Mouse (Mus musculus): ENCODE results near the gene Dag1.
"Not testable (repeated sequence)": the region's sequence is repeated elsewhere in the genome, so short reads cannot be mapped to it uniquely, and the experiment has no call there.

The Dag1 gene

DNA sequence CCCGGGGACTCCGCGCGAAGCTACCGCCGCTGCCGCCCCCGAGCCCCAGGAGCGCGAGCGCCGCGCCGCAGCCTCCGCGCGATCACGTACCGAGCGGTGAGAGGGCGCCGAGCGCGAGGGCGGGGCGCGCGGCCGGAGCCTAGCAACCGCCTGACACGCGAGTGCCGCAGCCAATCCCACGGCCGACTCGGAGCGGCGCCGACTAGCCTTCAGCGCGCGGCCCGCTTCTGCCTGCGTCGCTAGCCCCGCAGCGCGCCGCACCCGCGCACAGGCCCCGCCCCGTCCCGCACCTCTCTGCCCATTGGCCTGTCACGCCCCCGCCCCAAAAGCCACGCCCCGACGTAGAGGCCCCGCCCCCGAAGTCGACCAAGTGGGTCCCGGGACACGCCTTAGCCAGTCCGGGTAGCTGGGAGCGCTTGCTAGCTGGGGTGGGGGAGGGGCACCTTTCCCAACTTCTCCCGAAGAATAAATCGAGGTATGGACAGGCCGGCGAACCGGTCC is at the start of gene Dag1:
Gene Dag1, minus strand, starts transcription at position 269 of the 501 bp plus-strand sequence.
- peak; percentile 96 to 98 for DNase-seq (ENCODE audit: low spot score in 2 of 2)

DNA sequence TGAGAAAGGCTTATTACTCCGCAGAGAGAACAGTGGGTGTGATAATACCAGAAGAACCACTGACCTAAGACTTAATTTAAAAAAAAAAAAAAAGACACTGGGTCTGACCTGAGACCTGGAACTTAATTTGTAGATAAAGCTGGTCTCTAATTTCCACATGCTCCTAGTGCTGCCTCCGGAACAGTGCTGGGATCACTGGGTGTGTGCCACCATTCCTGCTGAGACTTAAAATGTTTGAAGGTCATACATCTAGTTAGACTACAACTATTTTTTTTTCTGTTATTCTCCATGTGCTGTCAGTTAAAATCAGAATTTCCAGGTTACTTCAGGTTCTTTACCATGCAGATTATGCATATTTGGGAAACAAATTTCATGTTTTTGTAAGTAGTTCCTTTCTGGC is 44.4 kb upstream of the Dag1 start:
- no peak for DNase-seq (ENCODE audit: low spot score in 2 of 2)

- DNase-seq (ENCODE audit: low spot score in 2 of 2): no peak
Observed at GRCm38 (mm10) chr9:108307021-108307807, 43.5 kb upstream of the Dag1 start.

DNA sequence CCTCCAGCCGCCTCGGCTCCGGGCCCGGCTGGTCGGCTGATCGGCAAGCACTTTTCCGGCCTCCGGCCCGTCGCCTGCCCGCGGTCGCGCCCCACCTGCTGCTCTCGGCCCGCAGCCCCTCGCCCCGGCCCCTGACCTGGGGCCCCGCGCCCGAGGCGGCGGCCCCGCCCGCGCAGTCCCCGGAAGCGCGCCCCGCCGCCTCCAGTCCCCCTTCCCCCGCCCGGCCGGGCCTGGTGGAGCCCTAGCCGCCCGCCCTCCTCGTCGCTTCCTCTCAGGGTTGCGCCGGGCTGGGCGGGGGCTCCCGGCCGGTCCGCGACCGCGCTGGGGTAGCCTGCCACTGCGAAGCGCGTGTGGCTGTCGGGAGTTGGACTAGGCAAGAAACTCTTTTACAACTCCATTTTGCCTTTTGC is 42.8 kb upstream of the Dag1 start:
- peak; percentile 77 to 78 for DNase-seq (ENCODE audit: low spot score in 2 of 2)

GRCm38 (mm10) chr9:108305629-108306520 is 42.1 kb upstream of the Dag1 start, which contains the start of the genes Rhoa and Tcta:
TSS of gene Rhoa (plus strand) at chr9:108306129.
TSS of gene Tcta (minus strand) at chr9:108306160.
- peak; percentile 100 for DNase-seq (ENCODE audit: low spot score in 2 of 2)

GRCm38 (mm10) chr9:108305170-108305569 is 41.4 kb upstream of the Dag1 start:
- peak in 1 of 2 experiments; percentile 21 for DNase-seq (ENCODE audit: low spot score in 2 of 2)

DNA sequence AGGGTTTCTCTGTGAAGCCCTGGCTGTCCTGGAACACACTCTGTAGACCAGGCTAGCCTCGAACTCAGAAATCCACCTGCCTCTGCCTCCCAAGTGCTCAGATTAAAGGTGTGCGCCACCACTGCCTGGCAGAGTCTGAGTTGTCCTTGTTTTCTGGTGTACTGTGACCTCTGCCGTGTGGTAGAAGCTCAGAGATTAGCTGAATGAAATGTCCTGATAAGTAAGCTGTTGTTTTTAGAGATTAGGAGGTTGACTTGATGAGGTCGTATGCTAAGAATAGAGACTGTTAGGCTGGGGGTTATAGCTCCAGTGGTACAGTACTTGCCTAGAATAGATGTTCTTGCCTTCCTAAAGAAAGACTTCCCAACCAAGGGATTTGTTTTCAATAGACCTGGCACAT is 41.0 kb upstream of the Dag1 start:
- peak; percentile 23 to 31 for DNase-seq (ENCODE audit: low spot score in 2 of 2)

DNA sequence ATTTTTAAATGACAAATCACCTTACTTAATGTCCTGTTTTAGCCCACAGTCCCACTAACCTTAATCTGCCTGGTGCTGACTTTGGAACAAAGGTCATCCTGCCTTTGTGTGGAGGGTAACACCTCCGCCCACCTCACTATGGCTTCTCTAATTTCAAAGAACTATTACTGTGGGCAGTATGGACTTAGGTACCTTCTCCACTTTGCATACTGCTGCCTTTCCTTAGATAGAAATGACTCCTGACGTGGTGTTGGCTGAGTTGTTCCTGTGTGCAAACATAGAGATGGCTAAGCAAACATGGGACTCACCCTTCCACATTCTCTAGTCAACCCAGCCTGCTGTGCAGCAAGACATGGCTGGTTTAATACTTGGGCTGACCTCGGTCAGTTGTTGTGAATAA is 38.1 kb upstream of the Dag1 start:
- DNase-seq (ENCODE audit: low spot score in 2 of 2): no peak

DNA sequence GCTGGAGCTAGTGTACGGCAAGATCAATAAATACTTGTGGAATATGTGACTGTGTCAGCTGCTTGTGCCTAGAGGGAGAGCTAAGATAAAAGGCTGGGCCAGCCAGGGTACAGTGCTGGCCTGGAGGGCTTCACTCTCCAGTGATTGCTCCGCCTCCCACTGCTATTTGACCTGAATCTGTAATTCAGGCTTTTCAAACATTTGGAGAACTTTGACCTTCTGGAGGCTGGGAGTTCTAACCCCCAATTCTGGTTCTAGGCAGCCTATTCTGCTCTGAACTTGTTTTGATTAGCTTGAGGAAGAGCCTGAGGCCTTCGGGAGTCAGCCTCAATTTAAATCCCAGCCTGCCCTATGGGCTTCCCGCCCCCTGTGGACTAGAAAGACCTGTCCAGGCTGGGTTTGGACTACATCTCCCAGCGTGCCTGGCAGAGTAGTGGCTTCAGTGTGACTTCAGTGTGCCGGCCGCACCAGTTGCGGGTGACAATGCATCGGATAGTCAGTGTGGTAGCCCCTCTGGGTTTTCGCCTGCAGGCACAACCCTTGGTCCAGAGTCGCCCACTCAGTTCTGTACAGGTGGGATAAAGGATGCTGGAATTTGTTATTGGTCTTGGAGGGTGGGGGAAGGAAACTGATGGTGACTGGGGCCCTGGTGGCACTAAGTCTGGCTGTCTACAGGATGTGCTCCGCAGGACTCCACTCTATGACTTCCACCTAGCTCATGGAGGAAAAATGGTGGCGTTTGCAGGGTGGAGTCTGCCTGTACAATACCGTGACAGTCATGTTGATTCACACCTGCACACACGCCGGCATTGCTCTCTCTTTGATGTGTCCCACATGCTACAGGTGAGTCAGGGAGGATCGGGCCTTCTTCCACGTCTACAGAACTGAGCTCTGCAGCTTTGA is 32.9 kb upstream of the Dag1 start, which contains the start of gene Amt:
Gene Amt, plus strand, starts transcription at position 401 of the 903 bp plus-strand sequence.
- no peak for DNase-seq (ENCODE audit: low spot score in 2 of 2)

- no peak for DNase-seq (ENCODE audit: low spot score in 2 of 2)
Observed at GRCm38 (mm10) chr9:108290773-108291172, 27.0 kb upstream of the Dag1 start.

- peak; percentile 96 to 97 for DNase-seq (ENCODE audit: low spot score in 2 of 2)
Observed at GRCm38 (mm10) chr9:108290016-108290750, 26.4 kb upstream of the Dag1 start, which contains the start of gene Nicn1. TSS of gene Nicn1 (plus strand) at chr9:108290429.

- DNase-seq (ENCODE audit: low spot score in 2 of 2): no peak
Observed at GRCm38 (mm10) chr9:108289347-108289746, 25.6 kb upstream of the Dag1 start.

GRCm38 (mm10) chr9:108287526-108288238 is 23.9 kb upstream of the Dag1 start:
- not testable (repeated sequence) for DNase-seq (ENCODE audit: low spot score in 2 of 2)

GRCm38 (mm10) chr9:108284410-108284809 is 20.7 kb upstream of the Dag1 start:
- peak; percentile 32 to 72 for DNase-seq (ENCODE audit: low spot score in 2 of 2)

DNA sequence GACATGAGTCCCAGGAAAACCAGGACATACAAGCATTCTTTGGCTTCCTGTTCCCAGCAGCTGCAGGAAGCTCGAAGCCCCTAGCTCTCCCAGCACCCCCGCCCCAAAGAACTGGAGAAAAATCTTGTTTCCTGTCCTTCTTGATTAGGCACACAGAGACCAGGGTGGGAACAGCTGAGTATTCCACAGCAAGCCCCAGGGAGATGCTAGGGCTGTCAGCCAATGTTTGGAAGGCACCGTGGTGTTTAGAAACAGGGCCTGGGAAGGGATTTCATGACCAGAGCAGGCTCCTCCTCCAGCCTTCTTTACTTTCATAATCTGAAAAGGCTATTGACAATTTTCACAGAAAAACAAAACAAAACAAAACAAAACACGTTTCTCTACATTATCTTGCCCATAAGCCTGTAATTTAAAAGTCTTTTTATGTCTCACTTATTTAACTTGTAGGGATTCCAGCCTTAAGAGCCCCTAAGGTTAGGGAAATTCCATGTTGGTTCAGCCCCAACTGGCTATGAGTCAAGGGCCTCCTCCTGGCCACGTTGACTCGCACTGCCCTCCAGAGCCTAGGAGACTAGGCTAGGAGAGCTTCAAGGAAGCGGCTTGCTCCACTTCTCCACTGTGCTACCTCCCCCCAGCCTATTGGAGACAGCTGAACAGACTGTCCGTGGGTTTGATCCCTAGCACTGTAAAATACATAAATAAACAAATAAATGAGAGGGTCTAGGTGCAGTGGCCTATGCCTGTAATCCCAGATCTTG is 16.5 kb upstream of the Dag1 start:
- DNase-seq (ENCODE audit: low spot score in 2 of 2): peak; percentile 95

DNA sequence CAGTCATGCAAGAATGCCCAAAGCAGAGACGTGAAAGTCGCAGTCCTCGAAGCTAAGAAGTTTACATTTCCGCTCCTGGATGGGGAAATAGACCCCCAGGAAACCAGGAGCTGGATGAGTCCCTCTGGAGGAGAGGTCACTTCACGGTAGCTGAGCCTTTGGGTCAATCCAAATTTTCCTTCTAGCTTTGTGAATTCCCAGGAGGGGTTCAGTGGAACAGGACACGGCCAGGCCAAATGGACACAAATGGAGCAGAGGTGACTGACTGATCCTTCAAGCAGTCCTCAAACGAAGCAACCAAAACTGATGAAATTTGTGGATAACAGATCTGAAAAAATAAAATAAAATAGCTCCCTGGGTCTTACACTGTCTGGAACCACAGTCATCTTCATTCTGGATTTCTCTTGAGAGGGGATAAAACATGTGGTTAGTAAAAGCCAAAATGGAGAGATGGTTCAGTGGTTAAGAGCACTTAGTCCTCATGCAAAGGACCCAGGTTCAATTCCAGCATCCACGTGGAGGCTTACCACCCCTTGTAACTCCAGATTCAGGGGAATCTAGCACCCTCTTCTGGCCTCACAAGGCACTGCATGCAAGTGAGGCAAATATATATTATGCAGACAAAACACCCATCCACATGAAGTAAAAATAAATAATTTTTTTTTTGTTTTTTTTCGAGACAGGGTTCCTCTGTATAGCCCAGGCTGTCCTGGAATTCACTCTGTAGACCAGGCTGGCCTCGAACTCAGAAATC is 15.1 kb upstream of the Dag1 start:
- DNase-seq (ENCODE audit: low spot score in 2 of 2): peak in 1 of 2 experiments; percentile 21

DNA sequence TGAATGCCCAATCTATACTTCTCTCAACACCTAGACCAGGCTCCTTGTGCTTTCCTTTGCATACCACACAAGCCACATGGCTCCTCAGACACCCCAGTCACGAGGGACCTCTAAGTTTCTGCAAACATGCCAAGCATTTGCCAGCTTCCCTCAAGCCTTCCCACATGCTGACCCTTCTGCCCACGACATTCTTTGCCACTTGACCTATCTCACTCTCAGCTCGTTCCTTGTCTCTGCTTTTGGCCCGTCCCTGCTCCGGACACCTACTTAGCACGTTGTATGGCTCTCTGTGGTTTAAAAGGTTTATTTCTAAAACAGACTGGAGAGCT is 11.5 kb upstream of the Dag1 start:
- no peak for DNase-seq (ENCODE audit: low spot score in 2 of 2)

Measured in heart, adult 9 months (tissue).